Mouse (Mus musculus): ENCODE data around the gene Sertad2.
A peak's percentile ranks its signal among the peaks of the same experiment; 100 is the strongest.

Gene Sertad2

GRCm38 (mm10) chr11:20544801-20545515 is 1.9 kb downstream of the Sertad2 start:
- no peak for DNase-seq (ENCODE audit: low spot score in 2 of 2)

GRCm38 (mm10) chr11:20549481-20549880 is 6.4 kb downstream of the Sertad2 start:
- DNase-seq (ENCODE audit: low spot score in 2 of 2) = no peak

GRCm38 (mm10) chr11:20550196-20550595 is 7.1 kb downstream of the Sertad2 start:
- no peak for DNase-seq (ENCODE audit: low spot score in 2 of 2)

- DNase-seq (ENCODE audit: low spot score in 2 of 2) = no peak
These were observed 9.0 kb downstream of the Sertad2 start for GRCm38 (mm10) chr11:20552059-20552458.

GRCm38 (mm10) chr11:20552758-20553673 is 10.0 kb downstream of the Sertad2 start:
- DNase-seq (ENCODE audit: low spot score in 2 of 2) = no peak

GRCm38 (mm10) chr11:20555651-20556050 is 12.6 kb downstream of the Sertad2 start:
- no peak for DNase-seq (ENCODE audit: low spot score in 2 of 2)

GRCm38 (mm10) chr11:20556163-20556911 is 13.3 kb downstream of the Sertad2 start:
- DNase-seq (ENCODE audit: low spot score in 2 of 2) = no peak

GRCm38 (mm10) chr11:20559236-20559950 is 16.3 kb downstream of the Sertad2 start:
- no peak for DNase-seq (ENCODE audit: low spot score in 2 of 2)

- no peak for DNase-seq (ENCODE audit: low spot score in 2 of 2)
These were observed 17.0 kb downstream of the Sertad2 start for GRCm38 (mm10) chr11:20559951-20560642.

- DNase-seq (ENCODE audit: low spot score in 2 of 2) = peak; percentile 14 to 23
These were observed 18.4 kb downstream of the Sertad2 start for GRCm38 (mm10) chr11:20561323-20562002.

- DNase-seq (ENCODE audit: low spot score in 2 of 2) = no peak
These were observed 22.0 kb downstream of the Sertad2 start for GRCm38 (mm10) chr11:20565057-20565456.

- no peak for DNase-seq (ENCODE audit: low spot score in 2 of 2)
These were observed 28.8 kb downstream of the Sertad2 start for GRCm38 (mm10) chr11:20571702-20572413.

- DNase-seq (ENCODE audit: low spot score in 2 of 2) = no peak
These were observed 33.1 kb downstream of the Sertad2 start for GRCm38 (mm10) chr11:20576046-20576635.

GRCm38 (mm10) chr11:20582758-20583157 is 39.7 kb downstream of the Sertad2 start:
- DNase-seq (ENCODE audit: low spot score in 2 of 2) = no peak

- no peak for DNase-seq (ENCODE audit: low spot score in 2 of 2)
These were observed 42.2 kb downstream of the Sertad2 start for GRCm38 (mm10) chr11:20585297-20585696.

GRCm38 (mm10) chr11:20586180-20586579 is 43.1 kb downstream of the Sertad2 start:
- DNase-seq (ENCODE audit: low spot score in 2 of 2) = no peak

- DNase-seq (ENCODE audit: low spot score in 2 of 2) = no peak
These were observed 46.3 kb downstream of the Sertad2 start for GRCm38 (mm10) chr11:20589393-20589792.

GRCm38 (mm10) chr11:20592010-20592409 is 49.0 kb downstream of the Sertad2 start:
- DNase-seq (ENCODE audit: low spot score in 2 of 2) = peak; percentile 11 to 26
